Mouse (Mus musculus) neural tube, embryonic 15.5 days (tissue): Measurements from ENCODE around the gene Atf7. TPM values are rescaled to one million over a fixed set of nuclear protein-coding genes. Genes with fewer than 3 reads are reported as not detected.
"Not testable (repeated sequence)": the region's sequence is repeated elsewhere in the genome, so short reads cannot be mapped to it uniquely, and the experiment has no call there.

Experiments
- ATAC-seq: fragments of 200-750 bp; cut with Nextera tagmentation; 2 replicates; pipeline ENCODE4 v1.8.0; 2017; ENCODE audit warnings: mild to moderate bottlenecking, moderate TSS enrichment, moderate library complexity; ENCODE audit not compliant: low FRiP score
- H3K27ac ChIP-seq: fragments of 300-500 bp; sonication (generic); replicated peaks from 2 replicates; pipeline ENCODE4 v1.5.1; 2015; ENCODE audit warnings: mild to moderate bottlenecking, inconsistent platforms
- H3K27me3 ChIP-seq: fragments of 300-500 bp; sonication (generic); replicated peaks from 2 replicates; pipeline ENCODE4 v1.6.1; 2015; ENCODE audit warnings: inconsistent platforms
- H3K36me3 ChIP-seq: fragments of 300-500 bp; sonication (generic); 2 replicates; pipeline ENCODE4 v1.6.1; 2015; ENCODE audit warnings: inconsistent platforms
- H3K4me1 ChIP-seq: fragments of 300-500 bp; sonication (generic); 2 replicates; pipeline ENCODE4 v1.6.1; 2015; ENCODE audit warnings: inconsistent platforms
- H3K4me2 ChIP-seq: fragments of 300-500 bp; sonication (generic); 2 replicates; pipeline ENCODE4 v1.6.1; 2015; ENCODE audit warnings: inconsistent platforms, mild to moderate bottlenecking, moderate library complexity
- H3K4me3 ChIP-seq: fragments of 300-500 bp; sonication (generic); replicated peaks from 2 replicates; pipeline ENCODE4 v1.5.1; 2015; ENCODE audit warnings: mild to moderate bottlenecking, inconsistent platforms
- H3K9ac ChIP-seq: fragments of 300-500 bp; sonication (generic); replicated peaks from 2 replicates; pipeline ENCODE4 v1.6.1; 2015; ENCODE audit warnings: mild to moderate bottlenecking, inconsistent platforms
- H3K9me3 ChIP-seq: fragments of 300-500 bp; sonication (generic); replicated peaks from 2 replicates; pipeline ENCODE4 v1.6.1; 2016; ENCODE audit warnings: inconsistent platforms
- WGBS: fragments of 180-500 bp; shearing (Covaris S2); methylation state at CpG from one replicate; pipeline ENCODE4 v1.1.7; 2015; ENCODE audit warnings: mixed read lengths; 5-methylcytosine and 5-hydroxymethylcytosine counted together
- polyA plus RNA-seq: library from polyadenylated mRNA; unstranded; fragments of >200 nt; fragmentation: Nextera tagmentation; extraction: Ambion mirVana; gene quantifications from 2 replicates; pipeline ENCODE4 v1.2.1, GENCODE M21; 2015

The Atf7 gene
- polyA plus RNA-seq, result 16.6 and 19.5 TPM in 2 replicates

GRCm38 (mm10) chr15:102624970-102625686 lies at the start of gene Atf7, which contains the start of gene Gm28047:
Atf7 (minus strand) TSS chr15:102625464.
Gm28047 (minus strand) TSS chr15:102625067.
- Histone ChIP-seq H3K4me1 (peaks cover 21% of the 10 kb centered on the region), H3K9me3 (no peaks in the 10 kb centered on the region), H3K27me3 (no peaks in the 10 kb centered on the region), H3K4me2 (peak within 1 kb of the TSS; percentile 89), H3K4me3 (peak within 1 kb of the TSS; percentile 90), H3K27ac (peak within 1 kb of the TSS; percentile 98), H3K9ac (peak within 1 kb of the TSS; percentile 73), H3K36me3 (no peaks in the 10 kb centered on the region)
- under 1% methylated on average over 50 of the region's 51 CpGs for WGBS
- ATAC-seq, result peak; percentile 99

- Histone ChIP-seq H3K27me3 (no peaks in the 10 kb centered on the region), H3K4me1 (peaks cover 46% of the 10 kb centered on the region), H3K4me3 (peak overlapping the region; percentile 12), H3K4me2 (peak overlapping the region; percentile 76), H3K36me3 (no peaks in the 10 kb centered on the region), H3K9ac (0 out of 2 replicates have a peak overlapping the region, but pooled peaks have one; percentile 0), H3K27ac (peak overlapping the region; percentile 97), H3K9me3 (no peaks in the 10 kb centered on the region)
- 3% methylated on average over 10 of the region's 10 CpGs for WGBS
- peak; percentile 53; the same call in 1 of the 2 replicates for ATAC-seq
Observed at GRCm38 (mm10) chr15:102673548-102673947, 48.3 kb upstream of the Atf7 start.

- under 1% methylated on average over 37 of the region's 37 CpGs for WGBS
- H3K27ac ChIP-seq, result peak within 1 kb of the TSS; percentile 97
Observed at GRCm38 (mm10) chr15:102672215-102673071, 47.2 kb upstream of the Atf7 start, which contains the start of gene Atp5g2. Atp5g2 (minus strand) TSS chr15:102672352.

GRCm38 (mm10) chr15:102671721-102672214 lies 46.5 kb upstream of the Atf7 start:
- peak overlapping the region; percentile 97 for H3K27ac ChIP-seq
- peak overlapping the region; percentile 40 for H3K4me3 ChIP-seq
- H3K4me2 ChIP-seq, result peak overlapping the region; percentile 76
- WGBS, result under 1% methylated on average over 30 of the region's 34 CpGs
- H3K27me3 ChIP-seq, result no peaks in the 10 kb centered on the region
- H3K4me1 ChIP-seq, result peaks cover 46% of the 10 kb centered on the region
- peak; percentile 61 for ATAC-seq
- H3K9ac ChIP-seq, result peak overlapping the region; percentile 54
- H3K36me3 ChIP-seq, result peaks cover 7% of the 10 kb centered on the region
- H3K9me3 ChIP-seq, result no peaks in the 10 kb centered on the region

More at GRCm38 (mm10) chr15:102672215-102673071, 47.2 kb upstream of the Atf7 start, which contains the start of gene Atp5g2:
- Histone ChIP-seq H3K4me3 (peak within 1 kb of the TSS; percentile 40), H3K9me3 (no peaks in the 10 kb centered on the region), H3K4me1 (peaks cover 46% of the 10 kb centered on the region), H3K27me3 (no peaks in the 10 kb centered on the region), H3K4me2 (peak within 1 kb of the TSS; percentile 76), H3K36me3 (peaks cover 2% of the 10 kb centered on the region), H3K9ac (peak within 1 kb of the TSS; percentile 54)
- peak; percentile 12; the same call in 1 of the 2 replicates for ATAC-seq

GRCm38 (mm10) chr15:102670767-102671575 lies 45.7 kb upstream of the Atf7 start:
- Histone ChIP-seq H3K27ac (peak overlapping the region; percentile 97), H3K4me1 (peaks cover 46% of the 10 kb centered on the region), H3K9me3 (no peaks in the 10 kb centered on the region), H3K9ac (peak overlapping the region; percentile 96), H3K27me3 (no peaks in the 10 kb centered on the region), H3K4me2 (peak overlapping the region; percentile 76), H3K36me3 (peaks cover 7% of the 10 kb centered on the region), H3K4me3 (peak overlapping the region; percentile 74)
- WGBS, result under 1% methylated on average over 53 of the region's 53 CpGs
- ATAC-seq, result peak; percentile 87

GRCm38 (mm10) chr15:102670281-102670680 lies 45.0 kb upstream of the Atf7 start:
- WGBS, result 5% methylated on average over 6 of the region's 6 CpGs
- Histone ChIP-seq H3K36me3 (peaks cover 9% of the 10 kb centered on the region), H3K27me3 (no peaks in the 10 kb centered on the region), H3K4me2 (peak overlapping the region; percentile 76), H3K9me3 (no peaks in the 10 kb centered on the region), H3K27ac (peak overlapping the region; percentile 97), H3K4me1 (peaks cover 46% of the 10 kb centered on the region), H3K9ac (peak overlapping the region; percentile 96), H3K4me3 (peak overlapping the region; percentile 74)
- ATAC-seq, result peak; percentile 4; the same call in 1 of the 2 replicates

- Histone ChIP-seq H3K4me3 (no peak overlapping the region), H3K9me3 (no peaks in the 10 kb centered on the region), H3K9ac (no peak overlapping the region), H3K27me3 (no peaks in the 10 kb centered on the region), H3K4me2 (peak overlapping the region; percentile 76), H3K36me3 (peaks cover 14% of the 10 kb centered on the region), H3K27ac (no peak overlapping the region), H3K4me1 (peaks cover 46% of the 10 kb centered on the region)
- ATAC-seq, result no peak
- WGBS, result 86% methylated on average over 8 of the region's 8 CpGs
Observed at GRCm38 (mm10) chr15:102669571-102669970, 44.3 kb upstream of the Atf7 start.

- Histone ChIP-seq H3K36me3 (peaks cover 46% of the 10 kb centered on the region), H3K9ac (no peak overlapping the region), H3K4me3 (no peak overlapping the region), H3K9me3 (no peaks in the 10 kb centered on the region), H3K4me2 (no peak overlapping the region), H3K27me3 (no peaks in the 10 kb centered on the region), H3K4me1 (peaks cover 14% of the 10 kb centered on the region), H3K27ac (no peak overlapping the region)
- ATAC-seq, result no peak
- WGBS, result 58% methylated on average over 4 of the region's 4 CpGs
Observed at GRCm38 (mm10) chr15:102665494-102665893, 40.2 kb upstream of the Atf7 start.

- ATAC-seq, result no peak
- H3K27ac ChIP-seq, result no peak overlapping the region
- no peaks in the 10 kb centered on the region for H3K9me3 ChIP-seq
- H3K27me3 ChIP-seq, result no peaks in the 10 kb centered on the region
- H3K4me3 ChIP-seq, result no peak overlapping the region
- no peaks in the 10 kb centered on the region for H3K4me1 ChIP-seq
- no peak overlapping the region for H3K9ac ChIP-seq
- H3K4me2 ChIP-seq, result no peak overlapping the region
- peaks cover 48% of the 10 kb centered on the region for H3K36me3 ChIP-seq
- 93% methylated on average over 8 of the region's 8 CpGs for WGBS
Observed at GRCm38 (mm10) chr15:102663825-102664224, 38.6 kb upstream of the Atf7 start.

GRCm38 (mm10) chr15:102662601-102663000 lies 37.3 kb upstream of the Atf7 start:
- H3K27me3 ChIP-seq, H3K4me1 ChIP-seq, H3K4me2 ChIP-seq, H3K27ac ChIP-seq, H3K9me3 ChIP-seq, H3K9ac ChIP-seq, ATAC-seq, H3K4me3 ChIP-seq: not testable (repeated sequence)
- H3K36me3 ChIP-seq, result peaks cover 48% of the 10 kb centered on the region
- WGBS, result no CpG with 5 or more reads among the region's 2 CpGs
